Mouse (Mus musculus): ENCODE measurements around the gene Olfr342.

Olfr342 gene

GRCm38 (mm10) chr2:36524698-36525097, at the start of gene Olfr342:
Gene Olfr342, plus strand, starts transcription at chr2:36524998.
- Histone ChIP-seq H3K27me3 (ENCODE audit: insufficient read depth, low read length) (no peaks in the 10 kb centered on the region), H3K4me3 (replicated peaks; ENCODE audit: low read length) (no peak within 1 kb of the TSS), H3K36me3 (ENCODE audit: insufficient read depth, low read length) (no peaks in the 10 kb centered on the region), H3K4me1 (replicated peaks; ENCODE audit: low read depth, low read length) (no peaks in the 10 kb centered on the region), H3K9me3 (ENCODE audit: low read length) (no peaks in the 10 kb centered on the region)
- no peak for TF ChIP-seq CTCF (conservative IDR thresholded peaks at IDR 0.05; ENCODE audit: low read length)
- no peak for TF ChIP-seq POU5F1 (IDR thresholded peaks at IDR 0.05; ENCODE audit: borderline replicate concordance, low read length)
- TF ChIP-seq NANOG (IDR thresholded peaks at IDR 0.05; ENCODE audit: borderline replicate concordance, low read length), result no peak

- H3K9me3 ChIP-seq (ENCODE audit: low read length), result no peaks in the 10 kb centered on the region
- no peaks in the 10 kb centered on the region for H3K36me3 ChIP-seq (ENCODE audit: insufficient read depth, low read length)
- H3K4me3 ChIP-seq (replicated peaks; ENCODE audit: low read length), result no peak within 1 kb of the TSS
- H3K27me3 ChIP-seq (ENCODE audit: insufficient read depth, low read length), result no peaks in the 10 kb centered on the region
- TF ChIP-seq NANOG (IDR thresholded peaks at IDR 0.05; ENCODE audit: borderline replicate concordance, low read length), result no peak
- no peaks in the 10 kb centered on the region for H3K4me1 ChIP-seq (replicated peaks; ENCODE audit: low read depth, low read length)
Measured at GRCm38 (mm10) chr2:36482368-36482767, 42.4 kb upstream of the Olfr342 start, which contains the start of gene Olfr341. Gene Olfr341, minus strand, starts transcription at chr2:36482468.

- H3K27me3 ChIP-seq (ENCODE audit: insufficient read depth, low read length), result no peaks in the 10 kb centered on the region
- H3K36me3 ChIP-seq (ENCODE audit: insufficient read depth, low read length), result no peaks in the 10 kb centered on the region
- no peak overlapping the region for H3K4me3 ChIP-seq (replicated peaks; ENCODE audit: low read length)
- no peaks in the 10 kb centered on the region for H3K9me3 ChIP-seq (ENCODE audit: low read length)
- no peak for TF ChIP-seq NANOG (IDR thresholded peaks at IDR 0.05; ENCODE audit: borderline replicate concordance, low read length)
- TF ChIP-seq CTCF (conservative IDR thresholded peaks at IDR 0.05; ENCODE audit: low read length), result no peak
- TF ChIP-seq POU5F1 (IDR thresholded peaks at IDR 0.05; ENCODE audit: borderline replicate concordance, low read length), result no peak
- H3K4me1 ChIP-seq (replicated peaks; ENCODE audit: low read depth, low read length), result no peaks in the 10 kb centered on the region
Measured at GRCm38 (mm10) chr2:36565156-36565555, 40.4 kb downstream of the Olfr342 start.

- TF ChIP-seq POU5F1 (IDR thresholded peaks at IDR 0.05; ENCODE audit: borderline replicate concordance, low read length), result no peak
- no peak for TF ChIP-seq CTCF (conservative IDR thresholded peaks at IDR 0.05; ENCODE audit: low read length)
- no peak for TF ChIP-seq NANOG (IDR thresholded peaks at IDR 0.05; ENCODE audit: borderline replicate concordance, low read length)
- no peaks in the 10 kb centered on the region for H3K36me3 ChIP-seq (ENCODE audit: insufficient read depth, low read length)
Measured at GRCm38 (mm10) chr2:36566362-36566761, 41.6 kb downstream of the Olfr342 start, which contains the start of gene Olfr344. Gene Olfr344, plus strand, starts transcription at chr2:36566662.

GRCm38 (mm10) chr2:36567022-36567421, 42.2 kb downstream of the Olfr342 start:
- H3K9me3 ChIP-seq (ENCODE audit: low read length), result peaks cover 4% of the 10 kb centered on the region; the same call in 1 of the 2 replicates
- no peaks in the 10 kb centered on the region for H3K36me3 ChIP-seq (ENCODE audit: insufficient read depth, low read length)
- TF ChIP-seq CTCF (conservative IDR thresholded peaks at IDR 0.05; ENCODE audit: low read length) (no peak), POU5F1 (IDR thresholded peaks at IDR 0.05; ENCODE audit: borderline replicate concordance, low read length) (no peak), NANOG (IDR thresholded peaks at IDR 0.05; ENCODE audit: borderline replicate concordance, low read length) (no peak)
- no peaks in the 10 kb centered on the region for H3K27me3 ChIP-seq (ENCODE audit: insufficient read depth, low read length)
- H3K4me1 ChIP-seq (replicated peaks; ENCODE audit: low read depth, low read length), result no peaks in the 10 kb centered on the region
- H3K4me3 ChIP-seq (replicated peaks; ENCODE audit: low read length), result no peak overlapping the region

More at GRCm38 (mm10) chr2:36566362-36566761, 41.6 kb downstream of the Olfr342 start, which contains the start of gene Olfr344:
- no peak within 1 kb of the TSS for H3K4me3 ChIP-seq (replicated peaks; ENCODE audit: low read length)
- H3K4me1 ChIP-seq (replicated peaks; ENCODE audit: low read depth, low read length), result no peaks in the 10 kb centered on the region
- no peaks in the 10 kb centered on the region for H3K27me3 ChIP-seq (ENCODE audit: insufficient read depth, low read length)
- H3K9me3 ChIP-seq (ENCODE audit: low read length), result no peaks in the 10 kb centered on the region

- Histone ChIP-seq H3K4me1 (replicated peaks; ENCODE audit: low read depth, low read length) (no peaks in the 10 kb centered on the region), H3K9me3 (ENCODE audit: low read length) (peaks cover 9% of the 10 kb centered on the region; the same call in 1 of the 2 replicates), H3K27me3 (ENCODE audit: insufficient read depth, low read length) (no peaks in the 10 kb centered on the region), H3K36me3 (ENCODE audit: insufficient read depth, low read length) (no peaks in the 10 kb centered on the region), H3K4me3 (replicated peaks; ENCODE audit: low read length) (no peak overlapping the region)
- TF ChIP-seq CTCF (conservative IDR thresholded peaks at IDR 0.05; ENCODE audit: low read length) (no peak), NANOG (IDR thresholded peaks at IDR 0.05; ENCODE audit: borderline replicate concordance, low read length) (no peak), POU5F1 (IDR thresholded peaks at IDR 0.05; ENCODE audit: borderline replicate concordance, low read length) (no peak)
Measured at GRCm38 (mm10) chr2:36567845-36568244, 43.0 kb downstream of the Olfr342 start.

Data from E14TG2a.4 (cell line).